Mouse (Mus musculus): Measurements from ENCODE around the gene Zfp68.
"Not testable (repeated sequence)": the region's sequence is repeated elsewhere in the genome, so short reads cannot be mapped to it uniquely, and the experiment has no call there.

The Zfp68 gene

DNA sequence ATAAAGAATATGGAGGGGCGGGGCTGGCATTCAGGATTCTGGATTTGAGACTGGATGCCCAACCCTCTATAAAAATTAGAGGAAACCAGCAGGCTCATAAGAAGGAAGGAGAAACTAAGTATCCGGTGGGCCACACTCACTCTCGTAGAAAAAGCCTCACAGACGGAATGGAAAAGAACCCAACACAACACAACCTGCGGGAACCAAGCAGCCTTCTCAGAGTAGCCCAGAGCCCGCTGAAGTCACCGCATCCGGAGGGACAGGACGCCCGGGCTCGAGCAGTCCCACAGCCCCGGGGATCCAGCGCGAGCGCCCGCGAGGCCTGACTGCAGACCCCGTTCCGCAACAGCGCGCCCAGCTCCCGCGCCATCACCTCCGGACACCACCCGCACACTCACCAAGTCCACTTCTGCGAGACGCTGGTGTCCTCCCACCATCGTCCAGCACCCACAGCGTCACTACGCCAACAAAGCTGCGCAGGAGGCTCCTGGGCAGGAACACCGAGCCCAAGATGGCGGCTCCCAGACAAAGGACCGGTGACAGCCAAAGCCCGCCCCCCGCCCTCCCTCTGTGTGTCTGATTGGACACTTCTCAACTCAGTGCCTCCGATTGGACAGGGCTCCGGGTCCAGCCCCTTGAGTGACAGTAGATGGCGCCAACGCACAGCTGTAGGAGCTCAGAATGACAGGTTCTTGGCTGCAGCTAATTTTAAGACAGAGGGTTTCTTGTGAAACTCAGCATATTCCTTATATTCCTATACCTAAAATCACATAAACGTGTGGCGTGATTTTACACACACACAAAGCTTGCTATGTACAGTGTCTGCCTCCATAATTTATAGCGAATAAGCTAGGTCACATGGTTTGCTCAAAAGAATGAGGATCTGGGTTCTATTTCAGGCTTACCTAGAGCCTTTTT, at the start of gene Zfp68:
Gene Zfp68 (minus strand): TSS at position 551 of the 918 bp plus-strand sequence.
- peak; percentile 97 to 98 for DNase-seq

DNA sequence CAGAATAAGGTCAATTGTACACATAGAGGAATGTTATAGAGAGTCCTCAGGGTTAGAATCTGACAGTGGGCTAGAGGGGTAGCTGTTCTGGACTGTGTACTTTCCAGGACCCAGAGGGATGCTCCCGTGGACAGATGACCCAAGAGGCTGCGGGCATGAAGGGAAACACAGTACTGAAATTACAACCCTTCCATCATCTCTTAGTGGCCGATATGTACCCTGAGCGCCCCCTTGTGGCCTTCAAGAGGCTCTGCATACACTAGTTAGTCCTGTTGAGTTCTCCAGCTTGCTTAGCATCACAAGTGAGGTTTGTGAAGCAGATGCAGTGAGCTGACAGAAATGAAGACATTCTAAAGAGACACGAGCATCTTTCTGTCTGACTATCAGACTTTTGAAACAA, 39.4 kb upstream of the Zfp68 start:
- DNase-seq, result peak; percentile 65

DNA sequence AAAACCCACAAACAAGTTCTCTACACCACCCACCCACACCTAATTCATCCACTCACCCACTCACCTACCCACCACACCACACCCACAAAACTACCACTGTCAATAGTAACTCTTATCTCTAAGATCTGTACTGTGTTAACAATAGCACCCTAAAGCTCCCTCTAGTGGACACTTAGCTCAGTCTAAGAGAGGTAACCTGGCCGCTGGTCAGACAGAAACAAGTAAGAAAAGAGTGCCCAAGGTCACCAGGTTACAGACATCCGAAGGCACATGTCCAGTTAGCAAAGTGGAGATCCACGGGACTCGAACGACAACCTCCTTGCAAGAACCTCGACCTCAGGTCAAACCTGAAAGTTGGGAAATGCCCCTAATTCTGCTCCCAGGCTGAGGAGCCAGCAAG, 38.3 kb upstream of the Zfp68 start:
- DNase-seq, result peak; percentile 61 to 86

DNA sequence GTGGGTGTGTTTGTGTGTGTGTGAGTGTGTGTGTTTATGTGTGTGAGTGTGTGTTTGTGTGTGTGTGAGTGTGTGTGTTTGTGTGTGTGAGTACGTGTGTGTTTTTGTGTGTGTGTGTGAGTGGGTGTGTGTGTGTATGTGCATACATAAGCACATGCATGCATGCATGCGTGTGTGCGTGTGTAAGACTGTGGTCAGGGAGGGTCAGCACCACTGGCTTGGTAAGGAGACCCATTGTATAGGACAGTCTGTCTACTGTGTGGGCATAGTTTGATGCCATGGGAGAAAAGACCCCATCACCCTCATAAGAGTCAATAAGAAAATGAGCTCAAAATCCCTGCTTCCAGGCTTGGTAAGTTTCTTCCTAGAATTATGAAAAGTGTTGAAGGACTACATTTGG, 37.8 kb upstream of the Zfp68 start:
- no peak for DNase-seq

DNA sequence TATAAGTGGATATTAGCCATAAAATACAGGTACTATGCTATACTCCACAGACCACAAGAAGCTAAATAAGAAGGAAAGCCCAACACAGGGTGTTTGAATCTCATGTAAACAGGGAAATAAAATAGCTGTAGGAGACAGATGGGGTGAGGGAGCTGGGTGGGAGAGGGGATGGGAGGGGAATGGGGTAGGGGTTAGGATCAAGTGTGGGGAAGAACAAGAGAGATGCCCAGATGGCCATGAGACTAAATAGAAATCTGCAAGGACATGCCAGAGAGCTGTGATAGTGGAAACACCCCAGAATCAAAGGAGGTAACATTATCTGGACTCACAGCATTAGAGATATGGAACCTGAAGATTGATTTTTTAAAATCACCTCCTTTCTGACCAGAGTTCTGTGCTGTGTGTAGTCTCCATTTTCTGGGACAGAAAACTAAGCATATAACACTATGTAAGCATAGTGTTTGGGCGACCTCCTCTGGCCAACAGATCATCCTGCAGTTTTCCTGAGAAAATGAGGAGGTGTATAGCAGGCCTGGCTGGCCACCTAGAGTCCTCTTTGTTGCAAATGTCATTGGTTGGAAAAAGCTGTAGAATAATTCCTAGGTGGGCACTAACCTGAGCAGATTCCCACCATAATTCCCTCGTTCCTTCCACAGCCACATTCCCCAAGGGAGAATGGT, 37.1 kb upstream of the Zfp68 start:
- peak; percentile 72 to 76 for DNase-seq

DNA sequence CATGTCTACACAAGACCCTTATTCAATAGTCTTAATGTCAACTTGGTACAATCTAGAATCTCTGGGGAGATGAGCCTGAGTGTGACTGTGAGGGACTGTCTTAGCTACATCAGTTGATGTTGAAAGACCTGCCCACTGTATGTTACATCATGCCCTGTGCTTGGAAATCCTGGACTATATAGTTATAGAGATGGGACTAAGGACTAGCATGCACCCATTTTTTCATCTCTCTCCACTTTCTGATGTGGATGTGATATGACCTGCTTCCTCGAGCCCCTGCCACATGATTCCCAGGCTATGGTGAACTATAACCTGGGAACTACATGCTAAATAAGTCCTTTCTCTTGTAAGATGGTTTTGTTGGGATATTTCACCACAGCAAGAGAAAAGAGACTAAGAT, 33.4 kb upstream of the Zfp68 start:
- DNase-seq, result no peak

DNA sequence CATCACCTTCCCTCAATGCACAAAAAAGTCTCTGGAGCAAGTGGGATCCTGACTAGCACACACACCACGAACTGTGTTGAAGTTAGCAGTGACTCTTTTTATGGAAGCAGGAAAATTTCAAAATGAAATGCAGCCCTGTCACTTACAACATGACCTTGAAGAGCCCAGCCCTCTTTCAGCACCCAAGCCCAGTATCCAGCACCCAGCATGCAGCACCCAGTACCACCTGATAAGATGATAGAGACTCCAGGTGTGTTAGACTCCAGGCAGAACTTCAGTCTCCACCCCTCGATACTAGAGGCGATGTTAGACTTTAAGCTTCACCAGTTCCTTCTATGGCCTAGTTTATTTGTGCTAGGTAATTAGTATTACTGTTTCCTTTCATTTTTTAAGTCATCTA, 22.2 kb upstream of the Zfp68 start:
- DNase-seq, result no peak

DNA sequence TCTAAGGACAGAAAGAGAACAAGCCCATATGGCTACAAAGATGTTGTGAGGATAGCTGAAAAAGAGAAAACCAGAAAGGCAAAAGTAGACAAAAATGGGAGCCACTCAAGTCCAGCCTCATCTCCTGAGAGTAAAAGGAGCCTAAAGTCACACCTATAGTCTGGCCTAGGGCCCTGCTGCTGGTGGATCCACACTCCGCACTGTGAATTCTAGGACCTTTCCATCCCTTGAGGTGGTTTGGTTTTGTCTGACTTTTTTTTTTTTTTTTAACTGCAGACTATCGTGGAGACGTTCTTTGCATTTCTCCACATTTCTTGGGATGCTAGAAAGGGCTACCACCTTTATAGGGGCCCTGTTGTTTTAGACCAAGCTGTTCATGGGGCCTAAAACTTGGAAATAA, 21.5 kb upstream of the Zfp68 start:
- DNase-seq, result no peak

DNA sequence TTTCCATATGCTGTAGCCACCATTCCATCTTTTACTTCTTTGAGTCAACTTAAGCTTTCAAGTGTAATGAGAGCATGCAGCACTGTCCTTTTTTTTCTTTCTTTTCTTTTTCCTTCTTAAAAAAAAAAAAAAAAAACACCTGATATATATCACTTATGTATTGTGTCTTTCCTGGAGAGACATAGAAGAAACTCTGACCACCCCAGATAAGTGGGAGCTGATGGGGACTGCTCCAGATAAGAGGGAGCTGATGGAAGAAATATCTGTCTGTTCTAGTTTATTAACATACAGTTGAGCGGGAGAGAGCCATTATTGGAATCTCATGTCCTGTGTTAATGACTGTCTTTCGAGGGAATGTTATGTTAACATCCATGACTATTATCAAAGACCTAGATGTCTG, 16.9 kb upstream of the Zfp68 start:
- DNase-seq, result no peak

DNA sequence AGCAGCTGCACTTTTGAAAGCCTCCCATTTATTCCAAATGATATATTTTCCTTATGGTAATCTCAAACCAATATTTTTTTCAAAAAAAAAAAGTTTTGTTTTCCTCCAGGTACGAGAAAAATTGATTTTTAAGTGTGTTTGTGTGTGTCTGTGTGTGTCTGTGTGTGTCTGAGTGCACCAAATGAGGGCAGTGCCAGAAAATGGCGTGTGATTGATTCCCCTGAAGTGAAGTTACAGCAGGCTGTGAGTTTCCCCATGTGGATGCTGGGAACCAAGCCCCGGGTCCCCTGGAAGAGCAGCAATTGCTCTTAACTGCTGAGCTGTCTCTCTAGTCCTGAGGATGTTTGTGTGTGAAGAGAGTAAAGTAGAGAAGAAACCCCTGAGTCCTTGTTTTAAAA, 3.9 kb upstream of the Zfp68 start:
- DNase-seq, result peak; percentile 23 to 29

DNA sequence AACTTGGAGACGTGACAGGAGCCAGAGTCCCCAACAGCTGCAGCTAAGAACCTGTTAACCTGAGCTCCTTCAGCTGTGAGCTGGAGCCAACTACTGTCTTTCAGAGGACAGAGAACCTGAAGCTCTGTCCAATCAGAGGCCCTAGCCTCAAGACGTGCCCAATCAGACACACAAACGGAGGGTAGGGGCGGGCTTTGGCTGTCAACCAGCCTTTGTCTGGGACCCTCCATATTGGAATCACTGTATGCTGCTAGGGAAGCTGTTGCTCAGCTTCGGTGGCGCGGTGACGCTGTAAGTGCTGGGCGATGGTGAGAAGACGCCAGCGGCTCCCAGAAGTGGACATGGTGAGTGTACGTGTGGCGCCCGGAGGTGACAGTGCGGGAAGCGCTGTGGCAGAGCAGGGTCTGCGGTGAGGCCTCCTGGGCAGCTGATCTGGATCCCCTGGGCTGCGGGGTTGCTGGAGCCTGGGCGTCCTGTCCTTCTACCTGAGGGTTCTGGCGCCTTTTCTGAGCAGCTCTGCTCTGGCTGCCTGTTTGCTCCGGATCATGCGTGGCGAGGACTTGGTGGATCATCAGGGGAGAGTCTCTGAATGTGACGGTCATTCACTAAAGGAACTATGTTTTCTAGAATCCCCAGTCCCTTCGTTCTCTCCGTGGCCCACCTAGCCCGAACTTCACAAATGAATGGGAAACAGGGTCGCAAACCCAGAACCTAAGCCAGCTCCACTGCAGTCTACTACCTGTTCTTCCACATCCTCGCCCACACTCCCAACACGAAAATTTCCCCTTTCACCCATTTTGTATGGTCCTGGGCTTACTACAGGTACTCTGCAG, 3.3 kb upstream of the Zfp68 start, which contains the start of gene A430033K04Rik:
Gene A430033K04Rik (plus strand): TSS at position 215 of the 833 bp plus-strand sequence.
- peak; percentile 98 for DNase-seq

DNA sequence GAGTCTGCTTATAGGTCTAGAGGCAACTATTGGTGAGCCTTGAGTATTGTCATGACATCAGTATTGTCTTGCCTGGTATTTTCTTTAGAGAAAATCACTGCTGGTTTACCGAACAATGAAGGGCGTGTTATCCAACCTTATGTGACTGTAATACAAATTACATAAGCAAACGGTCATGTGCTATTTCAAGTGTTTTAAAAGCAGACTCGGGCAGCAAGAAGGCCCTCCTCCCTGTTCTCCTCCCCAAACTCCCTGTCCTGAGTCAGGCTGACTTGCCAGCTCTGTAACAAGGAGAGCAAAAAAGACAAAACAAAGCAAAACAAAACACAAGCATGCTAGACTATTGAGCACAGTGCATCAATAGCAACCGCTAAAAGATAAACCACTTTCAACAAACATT, 1.3 kb upstream of the Zfp68 start:
- peak in 1 of 2 experiments; percentile 7 for DNase-seq

DNA sequence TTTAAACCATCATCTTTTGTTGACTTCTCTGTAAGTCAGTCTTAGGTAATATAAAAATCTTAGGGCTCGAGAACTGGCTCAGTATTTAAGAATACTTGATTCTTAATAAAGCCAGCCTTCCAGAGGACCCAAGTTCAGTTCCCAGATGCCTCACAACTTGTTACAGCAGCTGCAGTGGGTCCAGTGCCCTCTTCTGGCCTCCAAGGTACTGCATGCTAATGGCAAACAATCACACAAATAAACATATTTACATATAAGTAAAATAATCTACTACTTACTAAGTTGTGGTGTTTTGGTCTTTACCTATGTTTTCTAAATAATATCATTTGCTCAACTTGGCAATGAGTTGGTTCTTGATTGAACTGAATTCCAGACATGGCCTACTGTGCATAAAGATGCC, 1.2 kb downstream of the Zfp68 start:
- peak; percentile 28 to 31 for DNase-seq

DNA sequence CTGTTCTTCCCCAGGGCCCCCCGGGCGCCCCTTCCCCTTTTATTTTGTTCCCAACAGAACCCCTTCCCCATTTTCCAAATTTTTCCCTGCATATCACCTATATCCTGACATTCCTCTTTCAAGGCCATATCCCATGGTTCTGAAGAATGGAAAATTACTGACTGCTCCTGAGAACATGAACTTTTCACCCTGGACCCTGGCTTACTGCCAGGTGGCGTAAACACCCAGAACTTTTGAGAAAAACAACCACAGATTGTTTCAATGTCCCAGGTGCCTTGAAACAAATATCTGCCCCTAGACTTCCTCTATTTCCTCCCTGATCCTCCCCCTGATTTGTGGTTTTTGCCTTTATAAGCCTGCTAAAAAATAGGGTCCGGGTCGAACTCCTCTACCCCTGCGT, 32.2 kb downstream of the Zfp68 start:
- DNase-seq, result no peak

DNA sequence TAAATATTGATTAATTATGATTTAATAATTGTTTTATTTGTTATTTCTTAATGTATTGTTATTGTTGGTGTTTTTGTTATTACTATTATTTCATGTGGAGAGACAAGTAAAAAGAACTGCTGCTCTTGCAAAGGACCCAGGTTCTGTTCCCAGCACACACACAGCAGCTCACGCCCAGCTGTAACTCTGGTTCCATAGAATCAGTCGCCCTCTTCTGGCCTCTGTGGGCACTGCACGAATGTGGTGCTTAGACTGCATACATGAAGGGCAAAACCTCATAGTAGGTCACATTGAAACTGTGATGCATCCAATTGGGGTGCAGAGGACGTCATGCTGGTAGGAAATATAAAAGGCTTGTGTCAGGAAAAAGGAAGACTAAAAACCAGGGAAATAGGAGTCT, 47.9 kb downstream of the Zfp68 start:
- peak; percentile 52 to 57 for DNase-seq

DNA sequence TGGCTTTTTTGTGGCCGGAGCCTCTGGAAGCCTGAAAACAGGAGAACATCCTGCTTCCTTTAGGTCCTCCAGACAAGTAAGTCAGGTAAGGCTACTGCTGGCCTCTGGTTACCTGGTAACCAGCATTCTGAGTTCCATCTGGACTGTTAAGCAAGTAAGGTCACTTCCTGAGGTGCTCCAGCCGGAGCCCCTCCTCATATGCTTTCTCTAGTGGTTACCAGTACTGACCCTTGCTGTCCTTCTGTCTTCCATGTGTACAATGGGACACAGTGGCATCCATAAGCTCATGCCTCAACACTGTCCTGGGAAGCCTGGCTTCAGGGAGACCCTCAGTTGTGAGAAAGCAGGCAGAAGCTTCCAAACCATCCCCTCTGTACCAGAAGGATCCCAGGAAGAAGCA, 54.9 kb downstream of the Zfp68 start, which contains the start of gene 1700123K08Rik:
Gene 1700123K08Rik (minus strand): TSS at position 101 of the 400 bp plus-strand sequence.
- DNase-seq, result not testable (repeated sequence)

Data from cerebellum, postnatal 10 days (tissue).